Mouse (Mus musculus) neural tube, embryonic 11.5 days (tissue): ENCODE results near the gene Xpr1. TPM values are rescaled to one million over a fixed set of nuclear protein-coding genes. Genes with fewer than 3 reads are reported as not detected.
A peak's percentile ranks its signal among the peaks of the same experiment; 100 is the strongest.

ENCODE experiments used
- ATAC-seq: fragments of 200-750 bp; cut with Nextera tagmentation; 2 replicates; pipeline ENCODE4 v1.8.0; 2017; ENCODE audit warnings: moderate number of reproducible peaks, mild to moderate bottlenecking, moderate TSS enrichment, moderate library complexity; ENCODE audit not compliant: insufficient read depth, low FRiP score, low TSS enrichment
- DNase-seq: peaks from one replicate; pipeline ENCODE4 v3.0.0-alpha.2; 2015; ENCODE audit warnings: low spot score
- H3K27ac ChIP-seq: fragments of 300-500 bp; sonication (generic); 2 replicates; pipeline ENCODE4 v1.5.1; 2014; ENCODE audit warnings: low read depth, mild to moderate bottlenecking, low read length
- H3K27me3 ChIP-seq: fragments of 300-500 bp; sonication (generic); 2 replicates; pipeline ENCODE4 v1.6.1; 2014; ENCODE audit warnings: mild to moderate bottlenecking, low read length, mixed read lengths; ENCODE audit not compliant: control insufficient read depth, insufficient read depth
- H3K36me3 ChIP-seq: fragments of 300-500 bp; sonication (generic); 2 replicates; pipeline ENCODE4 v1.6.1; 2014; ENCODE audit warnings: mild to moderate bottlenecking, low read length, moderate library complexity, mixed read lengths; ENCODE audit not compliant: control insufficient read depth, insufficient read depth
- H3K4me1 ChIP-seq: fragments of 300-500 bp; sonication (generic); 2 replicates; pipeline ENCODE4 v1.6.1; 2014; ENCODE audit warnings: low read length, mixed read lengths; ENCODE audit not compliant: control insufficient read depth, insufficient read depth
- H3K4me2 ChIP-seq: fragments of 300-500 bp; sonication (generic); 2 replicates; pipeline ENCODE4 v1.6.1; 2014; ENCODE audit warnings: low read depth, mild to moderate bottlenecking, moderate library complexity
- H3K4me3 ChIP-seq: fragments of 300-500 bp; sonication (generic); 2 replicates; pipeline ENCODE4 v1.5.1; 2014; ENCODE audit warnings: low read depth, low read length
- H3K9ac ChIP-seq: fragments of 300-500 bp; sonication (generic); 2 replicates; pipeline ENCODE4 v1.6.1; 2014; ENCODE audit warnings: mild to moderate bottlenecking, low read length
- H3K9me3 ChIP-seq: fragments of 300-500 bp; sonication (generic); 2 replicates; pipeline ENCODE4 v1.6.1; 2016; ENCODE audit warnings: low read length; ENCODE audit not compliant: control insufficient read depth
- WGBS: fragments of 180-500 bp; shearing (Covaris S2); extraction: QIAGEN DNeasy Blood & Tissue Kit; methylation state at CpG from one replicate; pipeline ENCODE4 v1.1.7; 2014; 5-methylcytosine and 5-hydroxymethylcytosine counted together
- polyA plus RNA-seq: library from polyadenylated mRNA; unstranded; fragments of >200 nt; fragmentation: Nextera tagmentation; extraction: Ambion mirVana; gene quantifications from 2 replicates; pipeline ENCODE4 v1.2.1, GENCODE M21; 2014

The Xpr1 gene
- polyA plus RNA-seq, 1 experiment from 2014 or later: 15.0 TPM

GRCm38 (mm10) chr1:155442521-155443001, 25.3 kb upstream of the Xpr1 start:
- Histone ChIP-seq H3K36me3 (no peaks in the 10 kb centered on the region), H3K27me3 (no peaks in the 10 kb centered on the region), H3K4me2 (no peak overlapping the region), H3K27ac (peak overlapping the region; percentile 60; the same call in 1 of the 2 replicates), H3K4me3 (no peak overlapping the region), H3K9ac (0 out of 2 replicates have a peak overlapping the region, but pooled peaks have one; percentile 26), H3K4me1 (no peaks in the 10 kb centered on the region), H3K9me3 (no peaks in the 10 kb centered on the region)
- DNase-seq: no peak
- 68% methylated on average over 13 of the region's 13 CpGs for WGBS
- ATAC-seq: no peak; the same call in 1 of the 2 replicates

GRCm38 (mm10) chr1:155439551-155439950, 22.3 kb upstream of the Xpr1 start:
- Histone ChIP-seq H3K9ac (no peak overlapping the region), H3K27me3 (no peaks in the 10 kb centered on the region), H3K4me2 (no peak overlapping the region), H3K36me3 (no peaks in the 10 kb centered on the region), H3K4me1 (no peaks in the 10 kb centered on the region), H3K4me3 (no peak overlapping the region), H3K27ac (no peak overlapping the region), H3K9me3 (no peaks in the 10 kb centered on the region)
- 67% methylated on average over 7 of the region's 7 CpGs for WGBS
- ATAC-seq (no peak), DNase-seq (no peak)

DNA sequence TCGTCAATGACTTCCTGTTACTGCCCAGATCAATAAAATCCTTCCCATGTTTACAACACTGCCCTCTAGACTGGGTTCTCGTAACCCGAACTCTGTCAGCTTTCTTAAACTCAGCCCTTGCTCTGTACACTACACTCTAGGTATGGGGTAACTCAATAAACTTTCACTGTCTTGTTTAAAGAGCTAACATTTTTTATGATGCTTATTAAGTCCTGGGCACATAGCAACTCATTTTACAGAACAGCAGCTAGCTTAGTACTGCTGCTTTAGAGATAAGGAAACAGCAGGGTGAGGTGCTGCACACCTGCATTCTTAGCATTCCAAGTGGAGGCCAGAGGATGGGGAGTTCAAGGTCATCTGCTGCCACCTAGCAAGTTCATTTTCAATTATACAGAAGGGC, 21.3 kb upstream of the Xpr1 start:
- Histone ChIP-seq H3K36me3 (no peaks in the 10 kb centered on the region), H3K4me1 (no peaks in the 10 kb centered on the region), H3K4me3 (no peak overlapping the region), H3K9me3 (no peaks in the 10 kb centered on the region), H3K27ac (no peak overlapping the region), H3K27me3 (no peaks in the 10 kb centered on the region), H3K9ac (no peak overlapping the region), H3K4me2 (no peak overlapping the region)
- WGBS: 28% methylated on average over 3 of the region's 3 CpGs
- ATAC-seq (no peak), DNase-seq (no peak)

GRCm38 (mm10) chr1:155429304-155429703, 12.1 kb upstream of the Xpr1 start:
- DNase-seq (no peak), ATAC-seq (no peak)
- H3K27me3 ChIP-seq: no peaks in the 10 kb centered on the region
- no peaks in the 10 kb centered on the region for H3K9me3 ChIP-seq
- no peak overlapping the region for H3K9ac ChIP-seq
- WGBS: 87% methylated on average over 7 of the region's 7 CpGs
- no peaks in the 10 kb centered on the region; the same call in 1 of the 2 replicates for H3K4me1 ChIP-seq
- no peaks in the 10 kb centered on the region for H3K36me3 ChIP-seq
- no peak overlapping the region for H3K4me2 ChIP-seq
- H3K27ac ChIP-seq: no peak overlapping the region
- no peak overlapping the region for H3K4me3 ChIP-seq

DNA sequence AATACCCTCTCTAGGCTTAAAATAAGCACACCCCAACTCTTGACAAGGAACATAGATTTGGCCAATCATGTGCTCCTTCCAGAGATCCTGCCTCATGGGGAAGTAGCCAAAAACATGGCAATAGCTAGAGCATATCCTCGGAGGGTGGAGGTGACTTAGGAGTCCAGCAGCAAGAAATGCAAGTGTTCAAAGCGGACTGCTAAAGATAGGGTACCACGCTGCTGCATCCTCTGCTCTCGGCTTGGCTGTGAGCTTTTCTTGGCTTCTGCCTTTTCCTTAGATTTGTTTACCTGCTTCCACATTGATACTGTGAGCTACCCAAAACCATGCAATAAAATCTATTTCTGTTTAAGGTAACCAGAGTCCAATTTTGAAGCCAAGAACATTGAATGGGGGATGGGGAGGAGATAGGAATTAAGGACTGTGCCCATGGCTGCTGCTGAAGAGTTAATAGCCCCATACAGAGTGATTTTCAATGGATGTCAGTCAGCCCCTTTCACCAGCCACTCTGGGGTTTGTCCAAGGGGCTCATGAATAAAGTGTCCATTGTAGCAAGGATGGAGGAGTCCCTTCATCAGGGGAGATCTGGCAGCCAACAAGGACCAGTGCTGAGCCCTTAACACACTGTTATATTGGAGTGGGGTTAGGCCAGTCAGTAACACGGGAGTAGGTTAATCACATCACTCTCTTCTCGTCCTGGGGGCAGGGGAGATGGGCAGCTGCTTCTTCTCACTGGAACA, 10.1 kb upstream of the Xpr1 start:
- H3K36me3 ChIP-seq: no peaks in the 10 kb centered on the region
- WGBS: 56% methylated on average over 6 of the region's 6 CpGs
- H3K27me3 ChIP-seq: no peaks in the 10 kb centered on the region
- no peaks in the 10 kb centered on the region; the same call in 1 of the 2 replicates for H3K4me1 ChIP-seq
- no peak overlapping the region for H3K4me3 ChIP-seq
- ATAC-seq (peak; percentile 76; the same call in 1 of the 2 replicates), DNase-seq (peak; percentile 32)
- no peak overlapping the region for H3K27ac ChIP-seq
- no peak overlapping the region for H3K4me2 ChIP-seq
- H3K9ac ChIP-seq: no peak overlapping the region
- no peaks in the 10 kb centered on the region for H3K9me3 ChIP-seq

GRCm38 (mm10) chr1:155425743-155426315, 8.6 kb upstream of the Xpr1 start:
- Histone ChIP-seq H3K36me3 (no peaks in the 10 kb centered on the region), H3K9ac (no peak overlapping the region), H3K27ac (no peak overlapping the region), H3K4me2 (no peak overlapping the region), H3K4me1 (no peaks in the 10 kb centered on the region; the same call in 1 of the 2 replicates), H3K9me3 (no peaks in the 10 kb centered on the region), H3K4me3 (no peak overlapping the region), H3K27me3 (no peaks in the 10 kb centered on the region)
- ATAC-seq (no peak), DNase-seq (no peak)
- 54% methylated on average over 6 of the region's 6 CpGs for WGBS

DNA sequence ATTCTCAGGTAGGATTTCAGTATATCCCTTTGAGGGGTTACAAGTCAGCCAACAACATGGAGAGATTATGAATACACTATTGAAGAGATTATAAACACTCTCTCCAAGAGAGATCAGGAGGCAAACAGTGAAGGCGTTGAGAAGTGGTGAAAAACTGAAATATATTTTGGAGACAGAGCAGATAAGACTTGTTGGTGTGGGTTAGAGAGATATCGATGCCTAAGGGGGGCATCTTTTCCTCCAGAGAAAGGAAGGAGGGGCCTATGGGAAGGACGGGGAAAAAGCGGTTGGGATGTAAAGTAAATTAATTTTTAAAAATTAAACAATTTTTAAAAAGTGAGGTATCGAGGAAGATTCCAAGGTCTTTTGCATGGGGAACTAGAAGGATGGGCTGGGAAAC, 8.1 kb upstream of the Xpr1 start:
- DNase-seq (no peak), ATAC-seq (no peak)
- H3K9me3 ChIP-seq: no peaks in the 10 kb centered on the region
- H3K27ac ChIP-seq: no peak overlapping the region
- H3K27me3 ChIP-seq: no peaks in the 10 kb centered on the region
- no peaks in the 10 kb centered on the region for H3K36me3 ChIP-seq
- no peak overlapping the region for H3K9ac ChIP-seq
- H3K4me2 ChIP-seq: no peak overlapping the region
- no peak overlapping the region for H3K4me3 ChIP-seq
- no peaks in the 10 kb centered on the region; the same call in 1 of the 2 replicates for H3K4me1 ChIP-seq
- 93% methylated on average over 5 of the region's 5 CpGs for WGBS

GRCm38 (mm10) chr1:155423801-155424200, 6.6 kb upstream of the Xpr1 start:
- ATAC-seq (no peak), DNase-seq (no peak)
- Histone ChIP-seq H3K27me3 (no peaks in the 10 kb centered on the region), H3K4me1 (no peaks in the 10 kb centered on the region; the same call in 1 of the 2 replicates), H3K27ac (no peak overlapping the region), H3K4me2 (no peak overlapping the region), H3K36me3 (no peaks in the 10 kb centered on the region), H3K9me3 (no peaks in the 10 kb centered on the region), H3K9ac (no peak overlapping the region), H3K4me3 (no peak overlapping the region)
- WGBS: 73% methylated on average over 4 of the region's 4 CpGs

GRCm38 (mm10) chr1:155422022-155422421, 4.8 kb upstream of the Xpr1 start:
- ATAC-seq (no peak), DNase-seq (no peak)
- Histone ChIP-seq H3K9me3 (no peaks in the 10 kb centered on the region), H3K27me3 (no peaks in the 10 kb centered on the region), H3K4me2 (no peak overlapping the region), H3K4me3 (no peak overlapping the region), H3K4me1 (no peaks in the 10 kb centered on the region), H3K36me3 (no peaks in the 10 kb centered on the region), H3K9ac (no peak overlapping the region), H3K27ac (no peak overlapping the region)
- WGBS: 87% methylated on average over 7 of the region's 7 CpGs
